Mouse (Mus musculus): ENCODE data around the gene Xpo6.

Gene Xpo6

DNA sequence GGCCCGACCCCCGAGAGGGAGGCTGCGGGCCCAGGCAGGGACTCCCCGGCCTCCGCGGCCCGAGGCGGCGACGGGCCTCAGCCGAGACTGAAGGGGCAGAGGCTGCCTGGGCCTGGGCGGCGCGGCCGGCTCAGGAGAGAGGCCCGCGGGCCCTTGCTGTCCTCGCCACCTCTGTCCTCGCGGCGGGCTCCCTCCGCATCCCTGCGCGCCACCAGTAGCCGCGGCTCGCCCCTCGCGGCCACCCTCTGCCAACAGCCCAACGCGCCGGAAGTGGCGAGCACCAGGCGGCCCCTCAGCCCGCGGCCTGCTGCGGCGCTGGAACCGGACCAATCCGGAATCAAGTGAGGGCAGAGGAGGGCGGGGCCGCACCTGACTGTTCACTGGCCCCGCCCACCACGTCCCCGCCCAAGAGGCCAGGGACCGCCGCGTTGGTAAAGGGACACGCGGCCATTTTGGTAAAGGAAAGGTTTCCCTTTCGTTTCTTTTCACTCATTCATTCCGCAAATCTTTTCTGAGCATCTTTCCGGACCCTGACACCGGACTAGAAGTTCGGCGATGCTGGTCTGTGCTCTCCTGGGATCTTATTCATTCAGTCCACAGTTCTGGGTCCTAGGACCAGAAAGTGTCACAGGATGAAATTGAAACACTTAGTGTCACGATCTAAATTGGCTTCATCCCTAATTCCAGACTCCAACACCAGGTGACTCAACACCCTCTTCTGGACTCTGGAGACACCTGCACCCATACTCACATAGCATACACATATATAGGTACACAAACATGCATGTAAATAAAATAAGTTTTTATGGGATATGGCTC, at the start of gene Xpo6:
Gene Xpo6, minus strand, starts transcription at position 324 of the 819 bp plus-strand sequence.
- DNase-seq (ENCODE audit: low spot score in 2 of 2), result peak; percentile 89 to 92

DNA sequence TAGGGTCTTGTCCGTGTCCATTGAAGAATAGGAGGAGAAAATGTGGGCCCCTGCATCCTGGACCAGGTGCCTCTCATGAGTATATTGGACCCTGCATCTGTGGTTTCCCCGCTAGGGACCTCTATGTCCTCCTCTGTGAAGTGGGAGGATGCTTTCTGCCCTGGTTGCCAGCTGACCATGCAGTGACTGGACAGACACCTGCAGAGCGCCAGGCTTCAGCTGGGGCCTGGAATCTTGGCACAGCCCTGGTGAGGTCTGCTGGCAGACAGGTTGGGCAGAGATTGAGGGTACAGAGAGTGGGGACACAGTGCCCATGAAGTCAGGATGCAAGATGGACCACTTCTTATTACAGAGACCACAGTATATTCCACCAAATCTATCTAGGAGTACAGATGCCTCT, 49.7 kb upstream of the Xpo6 start:
- DNase-seq (ENCODE audit: low spot score in 2 of 2), result no peak

DNA sequence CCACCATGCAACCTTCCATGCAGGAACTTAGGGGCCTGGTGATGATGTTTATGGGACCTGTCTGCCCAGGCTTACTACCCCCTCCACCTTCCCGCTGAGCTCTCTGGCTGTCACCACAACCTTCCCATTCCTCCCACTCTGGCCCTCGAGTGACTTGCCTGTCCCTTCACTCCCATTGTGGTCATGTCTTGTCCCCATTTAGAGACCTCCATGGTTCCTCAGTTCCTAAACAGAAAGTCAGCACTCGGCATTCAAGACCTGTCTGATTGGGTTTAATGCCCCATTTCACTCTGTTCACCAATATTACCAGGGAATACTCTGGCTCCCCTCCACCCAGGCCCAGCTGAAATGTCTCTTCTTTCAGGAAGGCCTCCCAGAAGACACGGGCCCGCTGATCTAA, 48.8 kb upstream of the Xpo6 start:
- DNase-seq (ENCODE audit: low spot score in 2 of 2), result no peak

DNA sequence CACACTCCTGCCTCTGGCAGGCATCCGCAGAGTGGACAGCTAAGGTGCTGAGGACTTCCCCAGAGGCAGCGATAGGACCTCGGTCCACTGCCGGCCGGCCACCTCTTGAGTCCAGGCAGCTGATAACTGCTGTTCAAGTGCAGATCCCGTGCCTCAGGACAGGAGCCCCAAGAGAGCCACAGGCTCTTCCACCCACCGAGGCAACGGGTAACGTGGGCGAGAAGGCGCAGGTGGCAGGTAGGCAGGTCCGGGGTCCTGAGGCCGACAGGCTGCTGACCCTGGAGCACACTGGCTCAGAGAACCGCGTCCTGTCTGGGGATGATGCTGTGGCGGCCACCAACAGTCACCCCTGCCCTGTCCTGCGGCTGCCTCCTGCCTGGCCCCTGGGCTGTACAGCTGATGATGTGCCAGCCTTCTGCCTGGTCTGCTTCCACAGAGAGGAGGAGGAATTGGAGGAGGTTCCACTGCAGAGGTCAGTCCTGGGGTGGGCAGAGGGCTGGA, 48.4 kb upstream of the Xpo6 start:
- DNase-seq (ENCODE audit: low spot score in 2 of 2), result no peak

DNA sequence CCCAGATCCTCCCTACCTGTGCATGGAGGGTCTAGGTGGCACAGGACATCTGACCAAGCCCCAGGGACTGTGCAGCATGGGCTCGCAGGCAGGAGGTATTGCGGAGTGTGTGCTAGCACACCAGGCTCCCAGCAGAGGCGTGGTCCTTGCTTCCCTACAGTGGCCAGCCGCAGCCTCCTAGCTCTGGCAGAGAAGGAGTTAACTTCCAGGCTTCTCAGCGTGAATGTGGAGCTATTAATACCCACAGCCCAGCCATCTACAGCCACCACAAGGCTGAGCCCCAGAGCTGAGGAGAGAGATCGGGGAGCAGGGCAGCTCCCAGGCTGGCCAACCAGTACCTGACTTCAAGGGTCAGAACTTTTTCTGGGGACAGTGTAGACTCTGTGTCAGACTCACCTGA, 47.8 kb upstream of the Xpo6 start:
- no peak for DNase-seq (ENCODE audit: low spot score in 2 of 2)

DNA sequence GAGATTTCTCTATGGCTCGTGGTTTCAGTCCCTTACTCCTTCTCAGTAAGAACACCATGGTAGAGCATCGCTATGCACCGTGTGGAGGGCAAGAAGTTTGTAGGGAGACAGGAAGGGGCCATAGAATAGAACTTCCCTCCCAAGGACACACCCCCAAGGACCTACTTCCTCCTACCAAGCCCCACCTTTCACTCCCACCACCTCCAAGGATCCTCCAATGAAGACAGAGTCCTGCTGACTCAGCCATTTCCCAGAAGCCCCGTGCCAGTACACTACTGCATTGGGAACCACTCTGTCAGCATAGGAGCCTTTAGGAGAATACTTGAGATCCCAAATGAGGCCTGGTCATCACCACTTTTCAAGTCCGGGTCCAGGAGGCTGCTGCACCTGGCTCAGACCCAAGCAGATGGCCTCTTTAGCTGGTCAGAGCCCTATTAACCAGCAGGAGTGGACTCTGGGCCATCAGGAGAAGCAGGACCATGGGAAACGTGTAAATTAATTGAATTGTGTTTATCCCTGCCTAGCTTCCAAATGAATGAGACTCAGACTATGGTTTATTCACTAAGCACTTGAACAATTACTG, 44.0 kb upstream of the Xpo6 start:
- DNase-seq (ENCODE audit: low spot score in 2 of 2), result no peak

DNA sequence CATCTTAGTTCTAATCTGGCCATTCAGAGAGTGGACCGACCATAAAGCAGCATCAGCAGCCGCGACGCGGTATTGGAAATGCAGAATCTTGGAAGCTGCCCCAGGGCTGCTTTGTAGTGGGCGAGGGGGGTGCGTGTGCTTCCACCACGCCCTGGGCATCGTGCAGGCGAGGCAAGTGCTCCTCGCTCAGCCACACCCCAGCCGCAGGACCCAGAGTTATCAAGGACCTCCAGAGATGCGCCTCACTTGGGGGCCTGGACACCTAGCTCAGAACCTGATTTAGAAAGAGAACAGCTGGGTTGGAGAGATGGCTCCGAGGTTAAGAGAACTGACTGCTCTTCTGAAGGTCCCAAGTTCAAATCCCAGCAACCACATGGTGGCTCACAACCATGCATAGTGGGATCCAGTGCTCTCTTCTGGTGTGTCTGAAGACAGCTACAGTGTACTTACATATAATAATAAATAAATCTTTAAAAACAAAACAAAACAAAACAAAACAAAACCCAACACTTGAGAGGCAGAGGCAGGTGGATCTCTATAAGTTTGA, 40.6 kb upstream of the Xpo6 start:
- no peak for DNase-seq (ENCODE audit: low spot score in 2 of 2)

DNA sequence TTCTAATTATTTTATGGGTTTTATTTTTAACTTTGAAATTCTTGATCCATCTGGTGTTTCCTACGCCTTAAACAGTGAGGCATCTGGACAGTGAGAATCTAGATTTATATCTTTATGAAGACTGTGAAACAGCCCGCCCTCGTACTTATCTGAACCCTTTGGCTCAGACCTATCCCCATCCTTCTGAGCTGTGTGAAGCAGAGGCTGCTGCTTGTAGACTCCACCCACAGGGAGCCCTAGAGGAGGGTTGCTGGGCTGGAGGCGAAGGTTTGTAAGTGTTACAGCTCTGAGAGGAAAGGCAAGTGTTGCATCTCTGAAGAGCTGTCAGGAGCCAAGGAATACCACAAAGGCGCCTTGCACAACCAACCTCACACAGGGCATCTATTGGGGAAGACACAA, 36.5 kb upstream of the Xpo6 start:
- no peak for DNase-seq (ENCODE audit: low spot score in 2 of 2)

DNA sequence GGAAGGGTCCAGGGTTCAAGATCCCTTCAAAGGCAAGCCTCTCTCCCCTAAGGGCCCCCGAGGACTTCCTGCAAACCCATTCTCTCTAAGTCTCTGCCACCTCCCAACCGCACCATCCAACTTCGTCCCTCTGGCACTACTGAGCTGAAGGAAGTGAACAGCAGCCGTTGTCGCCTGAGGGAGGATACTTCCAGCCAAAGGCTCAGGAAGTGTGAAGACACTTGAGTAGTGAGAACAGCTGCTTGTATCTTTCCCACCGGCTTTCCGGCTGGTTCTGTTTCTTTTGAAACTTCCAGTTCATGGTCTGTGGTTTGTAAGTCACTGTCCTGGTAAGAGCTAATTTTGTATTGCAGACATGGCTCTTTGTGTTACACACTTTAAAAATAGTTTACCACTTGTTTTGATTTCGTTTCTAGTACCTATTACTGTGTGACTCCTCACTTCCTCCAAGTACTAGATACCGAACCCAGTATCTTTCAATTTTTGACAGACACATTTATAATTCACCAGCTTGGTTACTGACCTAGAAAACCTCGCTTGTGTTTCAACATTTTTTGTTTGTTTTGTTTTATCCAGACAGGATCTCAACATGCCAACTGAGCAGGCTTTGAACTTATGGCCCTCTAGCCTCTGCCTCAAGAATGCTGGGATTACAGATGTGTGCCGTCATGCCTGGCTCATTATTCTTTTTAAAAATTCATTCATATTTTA, 35.9 kb upstream of the Xpo6 start:
- DNase-seq (ENCODE audit: low spot score in 2 of 2), result peak in 1 of 2 experiments; percentile 31

DNA sequence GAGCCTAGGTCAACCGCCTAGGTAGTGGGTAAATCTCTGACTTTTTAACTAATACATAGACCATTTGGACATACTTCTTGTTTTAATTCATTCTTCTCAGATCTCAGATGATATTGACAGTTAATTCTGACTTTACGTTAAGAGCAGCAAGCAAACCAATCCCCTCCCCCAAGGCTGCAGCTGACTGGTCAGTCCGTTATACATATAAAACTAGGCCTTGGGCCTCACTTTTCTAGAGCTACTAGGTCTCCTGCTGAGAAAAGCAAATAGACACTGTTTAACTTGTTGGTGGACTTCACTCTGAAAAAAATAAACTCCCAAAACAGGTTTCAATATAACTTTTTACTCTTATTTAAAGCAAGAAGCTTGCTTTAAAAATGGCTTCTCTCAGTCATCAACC, 34.3 kb upstream of the Xpo6 start:
- no peak for DNase-seq (ENCODE audit: low spot score in 2 of 2)

DNA sequence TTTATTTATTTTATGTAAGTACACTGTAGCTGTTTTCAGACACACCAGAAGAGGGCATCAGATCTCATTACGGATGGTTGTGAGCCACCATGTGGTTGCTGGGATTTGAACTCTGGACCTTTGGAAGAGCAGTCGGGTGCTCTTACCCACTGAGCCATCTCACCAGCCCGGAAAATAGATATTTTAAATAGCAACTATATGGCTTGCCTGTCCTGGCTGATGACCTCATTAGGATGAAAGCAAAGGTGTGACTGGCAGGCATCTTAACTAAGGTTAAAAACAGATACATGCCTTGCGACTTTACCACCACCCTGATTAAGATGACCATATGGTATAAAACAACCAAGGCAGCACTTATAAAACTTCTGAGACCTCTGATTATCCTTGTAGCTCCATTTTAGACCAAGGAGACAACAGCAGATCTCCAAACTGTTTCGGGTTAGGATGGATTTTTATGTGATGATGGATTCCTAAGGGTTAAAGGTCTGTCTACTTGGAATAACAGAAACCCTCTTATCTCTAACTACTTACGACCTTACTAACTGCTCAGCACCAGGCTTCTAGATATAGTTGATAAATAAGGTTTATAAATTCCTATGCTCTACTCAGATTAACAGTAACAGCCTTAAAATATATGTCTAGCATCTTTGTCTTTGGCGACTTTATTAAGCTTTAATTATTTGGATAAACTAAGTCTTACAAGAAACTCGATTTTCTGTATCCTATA, 32.2 kb upstream of the Xpo6 start:
- DNase-seq (ENCODE audit: low spot score in 2 of 2), result no peak

DNA sequence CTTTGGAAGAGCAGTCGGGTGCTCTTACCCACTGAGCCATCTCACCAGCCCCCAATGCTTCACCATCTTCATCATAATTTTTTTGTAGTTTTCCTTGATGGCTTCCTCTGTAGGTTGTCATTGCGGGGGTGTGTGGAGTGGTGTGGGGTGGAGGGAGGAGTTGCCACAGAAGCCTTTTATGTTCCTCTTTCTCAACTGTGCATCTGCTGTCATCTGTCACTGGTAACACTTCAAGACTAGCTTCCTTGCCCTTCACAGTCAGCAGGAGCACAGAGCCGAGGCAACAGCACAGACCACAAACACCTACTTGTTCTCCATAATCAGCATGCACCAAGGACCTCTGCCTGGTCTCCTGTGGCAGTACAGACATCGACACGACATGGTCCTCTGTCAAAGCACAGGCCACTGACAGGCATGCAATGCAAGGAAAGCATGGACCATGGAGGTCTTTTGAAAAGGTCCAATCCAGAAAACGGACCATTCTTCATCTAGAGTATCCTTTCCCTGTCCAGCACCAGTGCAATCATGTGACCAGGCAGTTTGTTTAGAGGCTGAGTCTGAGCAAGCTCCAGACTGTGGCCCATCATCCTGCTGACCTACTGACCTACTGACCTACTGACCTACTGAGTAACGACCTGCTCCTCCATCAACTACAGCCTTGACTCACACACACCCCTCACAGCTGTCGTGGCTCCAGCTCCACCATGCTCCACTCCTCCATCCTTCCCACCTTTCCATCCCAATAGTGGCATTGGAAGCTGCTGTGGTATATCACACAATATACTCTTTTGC, 30.3 kb upstream of the Xpo6 start:
- no peak for DNase-seq (ENCODE audit: low spot score in 2 of 2)

DNA sequence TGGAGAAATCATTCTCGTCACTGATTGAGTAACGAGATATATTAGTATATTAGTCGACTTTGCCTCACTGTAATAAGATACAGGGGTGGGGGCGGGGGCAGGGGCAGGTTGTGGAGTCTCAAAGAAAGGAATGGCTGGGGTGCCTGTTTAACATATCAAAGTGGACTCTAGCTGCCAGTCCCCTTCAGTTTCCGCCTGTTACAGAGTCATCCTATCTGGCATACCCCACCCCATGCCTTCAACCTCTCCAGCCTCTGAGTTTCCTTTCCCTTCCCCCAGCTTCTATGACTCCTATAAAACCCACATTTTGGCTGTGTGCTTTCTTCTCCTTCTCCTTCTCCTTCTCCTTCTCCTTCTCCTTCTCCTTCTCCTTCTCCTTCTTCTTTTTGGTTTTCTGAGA, 25.8 kb upstream of the Xpo6 start:
- DNase-seq (ENCODE audit: low spot score in 2 of 2), result no peak

DNA sequence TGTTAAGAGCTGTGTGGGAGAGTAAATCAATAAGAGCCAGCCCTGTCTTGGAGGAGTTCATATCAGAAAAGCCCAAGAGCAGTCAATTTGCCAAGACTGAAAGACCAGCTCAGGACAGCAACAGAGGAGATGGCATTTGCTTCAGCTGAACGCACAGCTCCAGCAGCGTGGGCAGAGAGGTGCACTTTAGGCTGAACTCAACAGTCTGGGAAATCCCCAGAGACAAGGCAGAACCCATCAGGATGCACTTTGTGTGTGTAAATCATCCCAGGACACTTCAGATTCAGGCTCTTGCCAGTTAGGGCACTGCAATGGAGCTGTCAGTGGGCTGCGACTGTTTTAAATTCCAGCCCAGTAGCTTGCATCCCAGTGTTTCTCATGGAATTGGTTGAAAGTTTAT, 22.5 kb upstream of the Xpo6 start:
- DNase-seq (ENCODE audit: low spot score in 2 of 2), result no peak

DNA sequence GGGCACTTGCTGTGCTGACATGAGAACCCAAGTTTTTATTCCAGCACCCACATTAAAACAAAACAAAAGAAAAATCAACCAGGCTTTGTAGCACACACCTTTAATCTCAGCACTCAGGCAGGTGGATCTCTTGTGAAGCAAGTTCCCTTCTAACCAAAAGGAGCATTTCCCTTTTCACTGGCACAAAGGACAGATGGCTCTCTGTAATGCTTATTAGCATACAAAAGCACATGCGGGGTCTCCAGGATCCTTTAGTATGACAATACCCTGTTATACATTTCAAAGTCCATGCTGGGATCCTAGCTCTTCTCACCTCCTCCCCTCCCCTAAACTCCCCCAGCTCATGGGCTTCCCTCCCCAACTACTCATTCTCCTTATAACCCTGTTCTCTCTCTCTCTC, 20.3 kb upstream of the Xpo6 start:
- no peak for DNase-seq (ENCODE audit: low spot score in 2 of 2)

DNA sequence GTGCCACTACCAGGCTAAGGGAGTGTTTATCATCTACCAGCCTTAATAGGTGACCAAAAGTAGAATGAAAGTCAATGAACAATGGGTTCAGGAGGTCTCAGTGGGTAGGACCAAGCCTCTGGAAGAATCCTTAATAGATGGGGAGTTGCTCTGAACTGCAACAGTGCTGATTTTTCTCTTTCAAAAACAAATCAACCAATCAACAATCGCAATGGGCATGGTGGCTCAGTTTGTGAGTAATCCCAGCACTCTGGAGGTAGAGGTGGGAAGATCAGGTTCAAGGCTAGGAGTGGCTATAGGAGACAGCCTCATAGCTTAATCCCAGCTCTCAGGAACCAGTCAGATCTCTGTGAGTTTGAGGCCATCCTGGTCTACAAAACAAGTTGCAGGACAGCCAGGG, 18.0 kb upstream of the Xpo6 start:
- no peak for DNase-seq (ENCODE audit: low spot score in 2 of 2)

DNA sequence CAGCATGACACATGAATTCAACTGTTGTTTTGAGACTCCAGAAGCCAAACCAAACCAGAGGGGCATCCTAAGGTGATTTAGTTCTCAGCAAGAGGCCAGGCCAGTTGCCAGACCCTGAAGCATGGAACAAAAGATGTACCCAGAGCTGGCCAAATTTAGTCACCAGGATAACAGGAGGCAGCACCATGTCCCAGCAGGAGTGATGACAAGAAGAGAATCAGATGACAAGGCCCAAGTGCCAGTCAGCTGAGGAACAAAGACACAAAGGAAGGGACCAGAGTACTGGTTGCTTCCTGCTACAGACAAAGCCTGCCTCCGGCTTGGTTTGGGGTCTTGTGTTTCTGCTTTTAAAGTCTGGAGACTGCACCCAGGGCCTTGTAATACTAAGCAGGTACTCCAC, 16.6 kb upstream of the Xpo6 start:
- DNase-seq (ENCODE audit: low spot score in 2 of 2), result no peak

DNA sequence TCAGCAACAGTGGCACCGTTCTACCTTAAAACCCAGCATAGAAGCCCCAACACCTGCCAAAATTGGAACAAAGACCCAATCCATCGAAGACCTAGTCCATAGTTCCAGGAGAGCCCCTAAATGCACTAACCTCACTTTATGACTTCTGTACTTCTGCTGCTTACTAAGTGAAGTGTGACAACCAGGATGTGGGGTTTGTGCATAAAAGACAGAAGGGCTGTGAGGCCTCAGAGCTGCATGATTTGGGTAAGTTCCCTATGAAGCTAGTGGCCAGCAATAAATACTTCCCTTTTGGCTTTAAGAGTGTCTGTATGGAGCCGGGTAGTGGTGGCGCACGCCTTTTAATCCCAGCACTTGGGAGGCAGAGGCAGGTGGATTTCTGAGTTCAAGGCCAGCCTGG, 10.6 kb upstream of the Xpo6 start:
- no peak for DNase-seq (ENCODE audit: low spot score in 2 of 2)

DNA sequence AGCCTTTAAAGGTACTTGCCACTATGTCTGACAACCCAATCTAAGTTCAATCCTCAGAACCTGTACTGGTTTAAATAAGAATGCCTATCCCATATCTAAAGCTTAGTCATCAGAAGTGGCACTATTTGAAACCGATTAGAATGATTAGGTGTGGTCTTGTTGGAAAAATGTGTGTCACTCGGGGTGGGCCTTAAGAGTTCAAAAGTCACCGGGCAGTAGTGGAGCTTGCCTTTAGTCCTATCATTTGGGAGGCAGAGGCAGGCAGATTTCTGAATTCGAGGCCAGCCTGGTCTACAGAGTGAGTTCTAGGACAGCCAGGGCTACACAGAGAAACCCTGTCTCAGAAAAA, 670 bp upstream of the Xpo6 start:
- no peak for DNase-seq (ENCODE audit: low spot score in 2 of 2)

DNA sequence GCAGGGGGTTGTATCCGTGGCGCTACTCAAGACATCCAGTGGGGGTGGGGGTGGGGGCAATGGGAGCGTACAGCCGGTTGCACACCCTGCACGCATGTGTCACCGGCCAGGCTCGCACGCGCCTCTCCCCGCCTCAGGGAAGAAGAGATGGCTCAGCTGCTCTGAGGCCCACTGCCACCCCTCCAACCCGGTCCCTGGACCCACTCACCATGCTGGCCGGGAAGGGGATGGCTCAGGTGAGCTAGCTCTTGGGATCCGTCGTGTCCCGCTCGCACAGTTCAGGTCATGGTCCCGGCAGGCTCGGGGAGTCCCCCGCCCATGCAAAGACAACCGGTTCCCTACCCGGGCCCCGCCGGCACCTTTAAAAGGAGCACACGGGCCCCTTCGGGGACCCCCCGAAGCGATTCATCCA, 604 bp downstream of the Xpo6 start:
- peak; percentile 27 to 30 for DNase-seq (ENCODE audit: low spot score in 2 of 2)

DNA sequence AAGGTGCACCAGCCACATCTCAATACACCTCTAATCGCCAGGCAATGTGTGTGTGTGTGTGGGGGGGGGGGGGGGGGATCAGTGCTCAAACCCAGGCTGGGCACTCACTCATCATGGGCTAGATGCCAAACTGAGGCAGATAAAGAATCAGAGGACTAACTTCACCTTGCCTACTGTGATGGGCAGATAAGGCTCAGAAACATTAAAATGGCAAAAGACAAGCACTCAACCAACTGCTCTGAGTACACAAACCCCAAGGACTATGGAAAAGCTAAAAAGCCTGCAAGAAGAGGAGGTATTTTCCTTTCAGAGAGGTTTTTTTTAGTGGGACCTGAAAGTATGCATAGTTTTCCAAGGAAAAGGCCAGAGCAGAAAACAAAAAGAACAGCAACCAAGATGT, 1.4 kb downstream of the Xpo6 start:
- no peak for DNase-seq (ENCODE audit: low spot score in 2 of 2)
